Mouse (Mus musculus) testis, adult 2 months (tissue): Measurements from ENCODE around the gene Arf1. TPM values are rescaled to one million over a fixed set of nuclear protein-coding genes. Genes with fewer than 3 reads are reported as not detected.

Experiments
- H3K27ac ChIP-seq: fragments of 200-500 bp; 2 replicates; pipeline ENCODE4 v1.5.1; 2012; ENCODE audit warnings: low read depth, low read length; ENCODE audit not compliant: control insufficient read depth, insufficient read depth
- H3K27me3 ChIP-seq: fragments of 200-500 bp; 2 replicates; pipeline ENCODE4 v1.6.1; 2012; ENCODE audit warnings: mild to moderate bottlenecking, low read length, moderate library complexity; ENCODE audit not compliant: control insufficient read depth, insufficient read depth
- H3K36me3 ChIP-seq: fragments of 200-500 bp; 2 replicates; pipeline ENCODE4 v1.6.1; 2012; ENCODE audit warnings: mild to moderate bottlenecking, low read length; ENCODE audit not compliant: control insufficient read depth, insufficient read depth
- H3K4me1 ChIP-seq: fragments of 200-500 bp; 2 replicates; pipeline ENCODE4 v1.6.1; 2012; ENCODE audit warnings: low read length; ENCODE audit not compliant: control insufficient read depth, insufficient read depth
- H3K4me3 ChIP-seq: fragments of 200-500 bp; 2 replicates; pipeline ENCODE4 v1.5.1; 2012; ENCODE audit warnings: low read depth, mild to moderate bottlenecking, low read length, moderate library complexity, mixed read lengths; ENCODE audit not compliant: control insufficient read depth
- CTCF ChIP-seq: fragments of 200-500 bp; IDR thresholded peaks from 2 replicates; pipeline ENCODE4 v1.5.1; 2012; ENCODE audit warnings: low read depth, mild to moderate bottlenecking, inconsistent platforms, low read length, moderate library complexity; ENCODE audit not compliant: control insufficient read depth, insufficient read depth, insufficient replicate concordance
- POLR2A ChIP-seq: fragments of 200-500 bp; IDR thresholded peaks from 2 replicates; pipeline ENCODE4 v1.6.1; 2012; ENCODE audit warnings: low read depth, mild to moderate bottlenecking, inconsistent platforms, low read length, moderate library complexity; ENCODE audit not compliant: control insufficient read depth
- polyA plus RNA-seq: library from polyadenylated mRNA; depleted of rRNA; stranded (reverse); fragments of >200 nt; gene quantifications from 2 replicates; pipeline ENCODE4 v1.2.3, GENCODE M21; 2012

Arf1 gene
- polyA plus RNA-seq, 1 experiment: 247 TPM

DNA sequence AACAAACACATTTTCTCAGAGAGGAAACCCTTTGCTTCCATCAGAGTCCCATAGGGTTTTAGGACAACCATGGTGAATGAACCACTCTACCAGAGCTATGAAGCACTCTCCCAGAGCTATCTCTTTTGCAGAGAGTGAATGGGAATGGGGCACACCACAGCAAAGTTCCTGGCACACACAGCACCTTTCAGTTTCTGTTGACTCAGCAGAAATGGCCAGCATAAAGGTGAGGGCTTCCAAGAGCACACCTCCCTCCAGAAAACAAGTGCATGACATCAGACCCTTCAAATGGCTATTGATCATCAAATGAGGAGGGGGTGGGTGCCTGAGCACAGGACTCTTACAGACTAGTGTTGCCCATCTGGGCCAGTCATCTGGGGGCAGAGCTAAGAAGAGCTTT is 34.2 kb upstream of the Arf1 start:
- Histone ChIP-seq H3K36me3 (no peaks in the 10 kb centered on the region), H3K4me3 (peak overlapping the region; percentile 59), H3K27me3 (no peaks in the 10 kb centered on the region), H3K27ac (no peak overlapping the region), H3K4me1 (peaks cover 9% of the 10 kb centered on the region)
- no peak for TF ChIP-seq POLR2A
- no peak for TF ChIP-seq CTCF

DNA sequence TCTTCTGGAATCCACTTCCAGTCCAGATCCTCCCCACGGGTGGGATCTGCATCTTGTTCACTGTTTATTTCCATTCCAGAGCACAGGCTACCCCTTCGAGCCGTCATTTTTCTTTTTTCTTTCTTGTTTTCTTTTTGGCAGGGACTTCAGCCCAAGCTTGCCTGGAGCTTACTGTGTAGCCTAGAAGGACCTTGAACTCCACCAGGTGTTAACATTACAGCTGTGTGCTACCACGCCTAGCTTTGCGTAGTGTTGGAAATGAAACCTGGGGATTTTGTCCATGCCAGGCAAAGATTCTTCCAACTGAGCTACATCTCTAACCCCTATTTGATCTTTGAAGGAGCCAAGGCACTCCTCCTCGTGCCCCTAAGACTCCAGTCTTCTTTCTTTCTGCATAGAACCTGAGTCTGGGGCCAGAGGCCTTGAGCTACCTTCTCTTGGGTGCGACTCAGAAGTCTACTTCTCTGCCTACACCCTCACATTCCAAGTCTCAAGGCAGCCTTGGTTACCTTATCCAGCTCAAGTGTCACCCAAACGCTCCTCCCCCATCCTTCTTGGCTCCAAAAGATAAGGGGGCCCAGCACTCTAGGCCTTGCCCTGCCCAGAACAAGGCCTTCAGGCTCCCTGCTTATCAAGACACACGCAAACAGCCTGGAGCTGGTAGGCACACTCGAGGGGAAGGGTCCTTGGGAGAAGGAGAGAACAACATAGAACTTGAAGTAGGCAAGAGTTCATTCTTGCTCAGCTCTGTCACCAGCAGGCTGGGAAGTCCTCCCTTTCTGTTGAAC is 32.8 kb upstream of the Arf1 start:
- Histone ChIP-seq H3K4me3 (no peak overlapping the region), H3K36me3 (no peaks in the 10 kb centered on the region), H3K4me1 (peaks cover 9% of the 10 kb centered on the region), H3K27me3 (no peaks in the 10 kb centered on the region), H3K27ac (no peak overlapping the region)
- no peak for TF ChIP-seq POLR2A
- no peak for TF ChIP-seq CTCF

DNA sequence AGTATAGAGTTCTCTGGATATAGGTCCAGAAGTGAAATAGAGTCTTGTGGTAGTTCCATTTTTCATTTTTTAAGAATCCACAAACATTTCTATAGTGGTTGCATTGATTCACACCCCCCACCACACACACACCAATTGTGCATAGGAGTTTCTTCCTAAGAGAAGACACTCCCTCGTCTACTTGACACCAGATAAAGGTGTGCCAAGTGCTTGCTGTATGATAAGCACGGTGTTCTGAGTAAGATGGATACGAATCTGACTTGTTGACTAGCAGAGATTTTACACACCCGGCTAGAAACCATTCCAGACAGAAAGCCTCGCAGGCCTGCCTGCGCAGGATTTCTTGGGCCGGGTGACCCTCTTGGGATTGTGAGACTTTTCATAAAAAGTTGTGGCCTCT is 31.6 kb upstream of the Arf1 start:
- TF ChIP-seq CTCF (no peak), POLR2A (no peak)
- Histone ChIP-seq H3K4me1 (peaks cover 8% of the 10 kb centered on the region), H3K27me3 (no peaks in the 10 kb centered on the region), H3K27ac (no peak overlapping the region), H3K36me3 (no peaks in the 10 kb centered on the region), H3K4me3 (no peak overlapping the region)

DNA sequence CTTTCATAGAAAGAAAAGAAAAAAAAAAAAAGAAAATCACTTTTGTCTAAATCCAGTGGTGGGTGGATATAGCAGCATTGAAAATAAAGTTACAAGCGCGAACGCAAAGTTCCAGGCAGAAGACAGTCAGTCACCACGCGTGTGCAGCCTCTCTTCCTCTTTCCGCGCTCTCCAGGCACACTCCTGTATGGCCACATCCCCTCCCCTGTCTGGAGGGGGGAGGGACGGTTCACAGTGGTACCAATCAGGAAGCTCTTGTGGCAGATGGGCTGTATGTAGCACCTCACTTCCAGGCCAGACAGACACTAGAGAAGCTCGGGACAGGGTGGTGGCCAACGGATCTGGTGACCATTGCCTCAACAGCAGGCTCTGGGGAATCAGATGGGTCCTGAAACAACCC is 20.0 kb upstream of the Arf1 start:
- Histone ChIP-seq H3K27me3 (peaks cover 3% of the 10 kb centered on the region), H3K4me1 (peaks cover 6% of the 10 kb centered on the region)

DNA sequence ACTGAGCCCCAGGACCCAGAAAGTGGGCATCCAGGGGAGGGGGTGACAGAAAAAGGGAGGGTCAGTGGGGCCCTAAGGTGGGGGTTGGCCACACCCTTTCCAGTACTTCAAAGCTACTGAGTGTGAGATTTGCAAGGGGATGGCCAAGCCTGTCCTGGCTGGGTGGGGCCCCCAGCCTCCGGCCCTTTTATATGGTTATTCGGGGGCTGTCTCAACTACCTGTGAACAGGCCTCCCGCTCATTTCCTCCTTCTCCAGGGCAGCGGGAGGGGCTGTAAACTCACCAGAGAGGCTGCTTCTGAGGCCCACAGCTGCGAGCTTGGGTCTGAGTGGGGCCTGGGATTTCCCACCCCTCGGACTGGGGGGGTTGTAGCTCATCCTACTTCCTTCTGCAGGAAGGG is 15.8 kb upstream of the Arf1 start:
- peaks cover 2% of the 10 kb centered on the region for H3K27me3 ChIP-seq

More for the DNA sequence above, 20.0 kb upstream of the Arf1 start:
- Histone ChIP-seq H3K4me3 (peak overlapping the region; percentile 86), H3K27ac (no peak overlapping the region), H3K36me3 (no peaks in the 10 kb centered on the region)
- TF ChIP-seq CTCF (no peak), POLR2A (no peak)

DNA sequence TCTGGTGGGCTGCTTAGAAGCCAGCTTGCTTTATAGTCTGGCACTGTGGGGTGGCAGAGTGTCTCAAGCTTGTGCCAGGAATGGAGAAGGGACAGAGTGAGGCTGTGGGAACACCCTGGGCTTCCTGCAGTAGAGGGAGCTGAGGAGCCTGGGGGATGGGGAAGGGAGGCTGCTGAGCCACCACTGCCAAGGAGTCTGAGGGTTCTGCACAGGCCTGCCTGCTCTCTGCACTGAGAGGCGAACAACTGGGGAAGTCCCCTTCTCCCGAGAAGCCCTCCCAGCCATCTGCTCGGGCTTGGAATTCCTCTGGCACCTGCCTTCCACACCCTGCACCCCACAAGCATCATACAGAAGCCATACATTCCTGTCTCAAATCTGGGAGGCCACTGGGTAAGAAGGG is 13.8 kb upstream of the Arf1 start:
- Histone ChIP-seq H3K36me3 (no peaks in the 10 kb centered on the region), H3K27me3 (no peaks in the 10 kb centered on the region), H3K4me1 (no peaks in the 10 kb centered on the region), H3K27ac (no peak overlapping the region), H3K4me3 (no peak overlapping the region)
- TF ChIP-seq CTCF (no peak), POLR2A (no peak)

More for the DNA sequence above, 15.8 kb upstream of the Arf1 start:
- Histone ChIP-seq H3K36me3 (no peaks in the 10 kb centered on the region), H3K27ac (no peak overlapping the region), H3K4me3 (no peak overlapping the region), H3K4me1 (peaks cover 5% of the 10 kb centered on the region)
- TF ChIP-seq CTCF (no peak), POLR2A (no peak)

DNA sequence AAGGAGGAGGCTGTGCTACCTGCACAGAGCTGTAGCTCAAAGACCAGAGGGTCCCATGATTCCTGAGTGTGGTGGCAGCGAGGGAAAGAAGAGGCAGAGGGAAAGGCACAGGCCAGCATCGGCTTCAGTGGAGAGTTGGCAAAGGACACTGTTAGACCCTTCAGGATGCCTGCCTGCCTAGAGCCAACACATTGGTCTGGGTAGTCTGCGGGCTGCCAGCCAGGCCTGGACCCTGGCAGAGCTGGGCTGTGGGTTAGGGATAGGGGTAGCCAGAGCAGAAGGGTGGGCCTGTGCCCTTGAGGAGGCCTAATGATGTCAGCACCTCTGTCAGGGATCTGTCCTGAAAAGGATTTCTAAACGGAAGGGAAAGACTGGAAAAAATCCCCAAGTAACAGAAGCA is 11.7 kb upstream of the Arf1 start:
- no peaks in the 10 kb centered on the region for H3K27me3 ChIP-seq
- H3K4me3 ChIP-seq: no peak overlapping the region
- TF ChIP-seq POLR2A (no peak), CTCF (no peak)
- no peak overlapping the region for H3K27ac ChIP-seq
- H3K36me3 ChIP-seq: no peaks in the 10 kb centered on the region
- H3K4me1 ChIP-seq: no peaks in the 10 kb centered on the region

DNA sequence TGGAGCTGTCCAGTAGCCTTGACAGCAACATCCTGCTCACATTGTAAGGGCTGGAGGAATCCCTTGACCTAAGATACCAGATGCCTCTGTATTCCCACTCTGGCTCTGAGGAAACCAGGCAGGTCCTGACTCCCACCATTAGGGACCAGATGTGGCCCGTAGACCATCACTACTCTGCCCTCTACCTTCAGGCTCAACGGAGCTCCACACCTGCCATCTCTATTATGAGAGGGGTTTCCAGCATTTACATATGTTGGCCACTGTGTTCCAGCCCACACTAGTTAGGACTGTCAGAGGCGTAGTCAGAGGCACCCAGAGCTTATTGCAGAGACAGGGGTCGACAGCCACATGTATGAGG is 11.3 kb upstream of the Arf1 start:
- Histone ChIP-seq H3K36me3 (no peaks in the 10 kb centered on the region), H3K27ac (no peak overlapping the region), H3K4me3 (no peak overlapping the region), H3K4me1 (no peaks in the 10 kb centered on the region), H3K27me3 (no peaks in the 10 kb centered on the region)
- no peak for TF ChIP-seq CTCF
- no peak for TF ChIP-seq POLR2A
